Comparison of ENCODE assay signal across 8 mouse cellular contexts in genomic region chr2:167537476-167538297, GRCm38 (mm10). TPM values are rescaled to one million over a fixed set of nuclear protein-coding genes. Genes with fewer than 3 reads are reported as not detected.
DNase-seq lines count a peak whose midpoint lies in the region; ATAC-seq lines count a peak whose summit lies in the region.

Gene Snai1 (plus strand): TSS chr2:167538195.

- ATAC-seq in inflammation-experienced regulatory T-cells, adult 6 months: peak; percentile 83

- peak; percentile 98 for DNase-seq in adrenal gland, adult (ENCODE audit: inconsistent age in 2 of 2, low spot score in 1 of 2)
- peak; percentile 99 for DNase-seq in embryo, embryonic 10.5 days (ENCODE audit: low spot score)
- peak; percentile 97 for DNase-seq in gastrocnemius, postnatal 14 days
- peak; percentile 58 to 96 for DNase-seq in left cerebral cortex, postnatal 10 days (ENCODE audit: extremely low spot score in 1 of 2, low spot score in 2 of 2)
- DNase-seq in mesoderm, embryonic 11.5 days (ENCODE audit: low read depth, low spot score): peak; percentile 98
- DNase-seq in right cerebral cortex, postnatal 36 days (ENCODE audit: low spot score in 2 of 2): peak; percentile 67 to 68
- DNase-seq in yolk sac, embryonic 10.5 days (ENCODE audit: low spot score): peak; percentile 97

- intact Hi-C loops in gastrocnemius, postnatal 14 days (cut with DNase I; ENCODE audit: low total_unique reads): loop anchor here (2.0 to 5.0 kb wide), 2 partner anchors 67 to 140 kb away; no protein-coding TSS in a partner anchor
- intact Hi-C loops in left cerebral cortex, postnatal 10 days (cut with DNase I): loop anchor here (2.0 to 10.0 kb wide), 3 partner anchors 67 to 357 kb away; no protein-coding TSS in a partner anchor

RNA-seq across cellular contexts. Expression of gene Snai1, which starts in this region (rescaled TPM):
- 1 to 10 TPM; 3.2 to 3.5 TPM for total RNA-seq in gastrocnemius, postnatal 14 days (2021)
- polyA plus RNA-seq in inflammation-experienced regulatory T-cells, adult 6 months (2017; shearing (Covaris generic)): not detected
- 1 to 10 TPM in 1 of 2 experiments, under 1 TPM in 1; 0.47 to 1.6 TPM for total RNA-seq in left cerebral cortex, postnatal 10 days (2021)

Comparison
In these comparisons a context has a peak if more than half of its experiments do, and no peak if none do; other contexts are left out.
1. Peak in every context shown above with its lines: DNase-seq and ATAC-seq.
2. Peak in ATAC-seq in inflammation-experienced regulatory T-cells, adult 6 months; RNA of the gene not detected or under 1 TPM.